Mouse (Mus musculus): ENCODE measurements at regions not wholly inside any gene's neighbourhood (a gene's known extent, or its start where the extent isn't known, plus 50 kb on each side); places are given as distances from the start of the nearest gene placed in this dataset.
"Not testable (repeated sequence)": the region's sequence is repeated elsewhere in the genome, so short reads cannot be mapped to it uniquely, and the experiment has no call there.

DNA sequence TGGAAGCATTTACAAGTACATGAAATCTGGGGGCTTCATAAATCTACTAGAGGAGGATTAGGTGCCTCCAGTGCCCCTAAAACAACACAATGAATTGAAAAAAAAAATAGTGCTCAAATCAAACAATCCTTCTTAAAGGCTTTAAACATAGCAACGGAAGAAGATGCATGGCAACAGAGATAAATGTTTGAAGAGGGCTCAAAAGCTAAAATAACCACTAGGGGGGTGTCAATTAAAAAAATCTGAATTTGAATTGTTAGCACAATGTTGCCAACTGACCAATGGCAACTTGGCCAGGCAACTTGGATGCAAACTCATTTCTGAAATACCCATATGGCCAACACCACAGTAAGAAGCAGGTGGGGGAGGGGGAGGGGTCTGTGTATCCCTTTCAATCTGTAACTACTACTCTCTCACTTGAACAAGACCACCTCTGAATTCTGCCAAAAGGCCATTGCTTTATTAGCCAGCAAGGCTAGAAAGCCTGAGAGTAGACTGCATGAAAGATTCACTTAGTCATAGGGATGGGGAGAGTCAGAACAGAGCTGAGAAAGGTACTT lies 312.6 kb downstream of the Samd5 start:
- Histone ChIP-seq H3K9ac (ENCODE audit: low read length) (no peak overlapping the region), H3K36me3 (ENCODE audit: control insufficient read depth, insufficient read depth, low read length) (no peaks in the 10 kb centered on the region), H3K27me3 (replicated peaks; ENCODE audit: control insufficient read depth, insufficient read depth, low read length) (no peaks in the 10 kb centered on the region), H3K9me3 (replicated peaks; ENCODE audit: control insufficient read depth, low read length) (no peaks in the 10 kb centered on the region), H3K4me1 (ENCODE audit: control insufficient read depth, insufficient read depth, low read length) (no peaks in the 10 kb centered on the region), H3K27ac (ENCODE audit: low read depth, low read length) (no peak overlapping the region), H3K4me2 (ENCODE audit: low read length) (no peak overlapping the region), H3K4me3 (ENCODE audit: low read depth, low read length) (no peak overlapping the region)
- no peak for DNase-seq (ENCODE audit: low spot score)
- ATAC-seq = no peak
- 72% methylated on average over 1 of the region's 1 CpGs for WGBS

GRCm38 (mm10) chr10:9338207-9338801 lies 336.7 kb downstream of the Samd5 start:
- Histone ChIP-seq H3K27me3 (replicated peaks; ENCODE audit: control insufficient read depth, insufficient read depth, low read length) (no peaks in the 10 kb centered on the region), H3K27ac (ENCODE audit: low read depth, low read length) (no peak overlapping the region), H3K4me2 (ENCODE audit: low read length) (no peak overlapping the region), H3K4me3 (ENCODE audit: low read depth, low read length) (no peak overlapping the region), H3K9ac (ENCODE audit: low read length) (no peak overlapping the region), H3K4me1 (ENCODE audit: control insufficient read depth, insufficient read depth, low read length) (peaks cover 12% of the 10 kb centered on the region), H3K36me3 (ENCODE audit: control insufficient read depth, insufficient read depth, low read length) (no peaks in the 10 kb centered on the region), H3K9me3 (replicated peaks; ENCODE audit: control insufficient read depth, low read length) (no peaks in the 10 kb centered on the region)
- DNase-seq (ENCODE audit: low spot score) (peak; percentile 17), ATAC-seq (no peak)
- WGBS = 11% methylated on average over 8 of the region's 8 CpGs

GRCm38 (mm10) chr10:9334245-9334845 lies 340.7 kb downstream of the Samd5 start:
- peak; percentile 50 for DNase-seq (ENCODE audit: low spot score)
- no peak overlapping the region for H3K27ac ChIP-seq (ENCODE audit: low read depth, low read length)
- no peak overlapping the region for H3K4me2 ChIP-seq (ENCODE audit: low read length)
- no peaks in the 10 kb centered on the region for H3K36me3 ChIP-seq (ENCODE audit: control insufficient read depth, insufficient read depth, low read length)
- 49% methylated on average over 10 of the region's 10 CpGs for WGBS
- no peaks in the 10 kb centered on the region for H3K9me3 ChIP-seq (replicated peaks; ENCODE audit: control insufficient read depth, low read length)
- no peaks in the 10 kb centered on the region for H3K27me3 ChIP-seq (replicated peaks; ENCODE audit: control insufficient read depth, insufficient read depth, low read length)
- peaks cover 19% of the 10 kb centered on the region for H3K4me1 ChIP-seq (ENCODE audit: control insufficient read depth, insufficient read depth, low read length)
- ATAC-seq = 0 out of 2 replicates have a peak, but pooled peaks have one; percentile 34
- no peak overlapping the region for H3K4me3 ChIP-seq (ENCODE audit: low read depth, low read length)
- H3K9ac ChIP-seq (ENCODE audit: low read length) = no peak overlapping the region

GRCm38 (mm10) chr10:9331694-9332093 lies 343.3 kb downstream of the Samd5 start:
- peak overlapping the region; percentile 27; the same call in 1 of the 2 replicates for H3K27ac ChIP-seq (ENCODE audit: low read depth, low read length)
- no peak for DNase-seq (ENCODE audit: low spot score)

GRCm38 (mm10) chr10:9328324-9328723 lies 346.7 kb downstream of the Samd5 start:
- Histone ChIP-seq H3K27ac (ENCODE audit: low read depth, low read length) (no peak overlapping the region), H3K9me3 (replicated peaks; ENCODE audit: control insufficient read depth, low read length) (no peaks in the 10 kb centered on the region), H3K4me2 (ENCODE audit: low read length) (no peak overlapping the region), H3K36me3 (ENCODE audit: control insufficient read depth, insufficient read depth, low read length) (no peaks in the 10 kb centered on the region), H3K27me3 (replicated peaks; ENCODE audit: control insufficient read depth, insufficient read depth, low read length) (no peaks in the 10 kb centered on the region), H3K4me1 (ENCODE audit: control insufficient read depth, insufficient read depth, low read length) (peaks cover 7% of the 10 kb centered on the region), H3K4me3 (ENCODE audit: low read depth, low read length) (no peak overlapping the region), H3K9ac (ENCODE audit: low read length) (no peak overlapping the region)
- no peak for DNase-seq (ENCODE audit: low spot score)
- WGBS = 89% methylated on average over 4 of the region's 4 CpGs
- ATAC-seq = no peak

More at GRCm38 (mm10) chr10:9331694-9332093, 343.3 kb downstream of the Samd5 start:
- Histone ChIP-seq H3K9ac (ENCODE audit: low read length) (no peak overlapping the region), H3K4me1 (ENCODE audit: control insufficient read depth, insufficient read depth, low read length) (peaks cover 12% of the 10 kb centered on the region), H3K27me3 (replicated peaks; ENCODE audit: control insufficient read depth, insufficient read depth, low read length) (no peaks in the 10 kb centered on the region), H3K36me3 (ENCODE audit: control insufficient read depth, insufficient read depth, low read length) (no peaks in the 10 kb centered on the region), H3K9me3 (replicated peaks; ENCODE audit: control insufficient read depth, low read length) (no peaks in the 10 kb centered on the region), H3K4me2 (ENCODE audit: low read length) (no peak overlapping the region), H3K4me3 (ENCODE audit: low read depth, low read length) (no peak overlapping the region)
- 0 out of 2 replicates have a peak, but pooled peaks have one; percentile 23 for ATAC-seq
- WGBS = 14% methylated on average over 3 of the region's 3 CpGs

- not testable (repeated sequence) for H3K36me3 ChIP-seq (ENCODE audit: control insufficient read depth, insufficient read depth, low read length); DNase-seq (ENCODE audit: low spot score); H3K4me3 ChIP-seq (ENCODE audit: low read depth, low read length); H3K27ac ChIP-seq (ENCODE audit: low read depth, low read length); ATAC-seq; H3K4me1 ChIP-seq (ENCODE audit: control insufficient read depth, insufficient read depth, low read length); H3K9me3 ChIP-seq (replicated peaks; ENCODE audit: control insufficient read depth, low read length); H3K4me2 ChIP-seq (ENCODE audit: low read length); H3K27me3 ChIP-seq (replicated peaks; ENCODE audit: control insufficient read depth, insufficient read depth, low read length); H3K9ac ChIP-seq (ENCODE audit: low read length)
- 92% methylated on average over 4 of the region's 4 CpGs for WGBS
These were observed 347.1 kb downstream of the Samd5 start for GRCm38 (mm10) chr10:9327881-9328280.

- H3K9ac ChIP-seq (ENCODE audit: low read length) = no peak overlapping the region
- H3K4me2 ChIP-seq (ENCODE audit: low read length) = no peak overlapping the region
- no peak overlapping the region for H3K27ac ChIP-seq (ENCODE audit: low read depth, low read length)
- H3K27me3 ChIP-seq (replicated peaks; ENCODE audit: control insufficient read depth, insufficient read depth, low read length) = no peaks in the 10 kb centered on the region
- DNase-seq (ENCODE audit: low spot score) = no peak
- H3K9me3 ChIP-seq (replicated peaks; ENCODE audit: control insufficient read depth, low read length) = no peaks in the 10 kb centered on the region
- H3K36me3 ChIP-seq (ENCODE audit: control insufficient read depth, insufficient read depth, low read length) = no peaks in the 10 kb centered on the region
- ATAC-seq = no peak
- WGBS = 94% methylated on average over 6 of the region's 6 CpGs
- no peak overlapping the region for H3K4me3 ChIP-seq (ENCODE audit: low read depth, low read length)
- peaks cover 7% of the 10 kb centered on the region; the same call in 1 of the 2 replicates for H3K4me1 ChIP-seq (ENCODE audit: control insufficient read depth, insufficient read depth, low read length)
These were observed 362.7 kb downstream of the Samd5 start for GRCm38 (mm10) chr10:9312326-9312725.

GRCm38 (mm10) chr10:9310346-9310745 lies 364.7 kb downstream of the Samd5 start:
- Histone ChIP-seq H3K36me3 (ENCODE audit: control insufficient read depth, insufficient read depth, low read length) (no peaks in the 10 kb centered on the region), H3K9ac (ENCODE audit: low read length) (no peak overlapping the region), H3K27me3 (replicated peaks; ENCODE audit: control insufficient read depth, insufficient read depth, low read length) (no peaks in the 10 kb centered on the region), H3K9me3 (replicated peaks; ENCODE audit: control insufficient read depth, low read length) (no peaks in the 10 kb centered on the region), H3K27ac (ENCODE audit: low read depth, low read length) (no peak overlapping the region), H3K4me2 (ENCODE audit: low read length) (no peak overlapping the region), H3K4me1 (ENCODE audit: control insufficient read depth, insufficient read depth, low read length) (peaks cover 7% of the 10 kb centered on the region; the same call in 1 of the 2 replicates), H3K4me3 (ENCODE audit: low read depth, low read length) (no peak overlapping the region)
- WGBS = 36% methylated on average over 5 of the region's 5 CpGs
- DNase-seq (ENCODE audit: low spot score) (peak; percentile 72), ATAC-seq (peak; percentile 29; the same call in 1 of the 2 replicates)

DNA sequence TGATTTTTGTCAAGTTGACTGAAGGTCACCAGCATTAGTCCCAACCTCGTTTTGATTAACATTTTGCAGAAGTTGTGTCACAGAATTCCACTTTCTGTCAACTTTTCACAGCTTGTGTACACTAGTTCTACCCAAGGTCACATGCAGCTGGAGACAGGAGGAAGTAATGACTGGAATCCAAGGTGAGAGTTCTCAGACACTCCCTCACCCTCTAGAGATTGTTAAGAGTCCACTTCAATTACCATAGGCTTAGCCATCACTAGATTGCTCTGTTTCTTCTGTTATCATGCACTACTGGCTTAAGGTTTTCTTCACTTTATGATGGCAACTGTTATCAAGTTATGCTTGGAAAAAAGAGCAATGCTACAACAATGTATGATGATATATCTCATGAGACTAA lies 379.0 kb downstream of the Samd5 start:
- 78% methylated on average over 1 of the region's 1 CpGs for WGBS
- H3K9ac ChIP-seq (ENCODE audit: low read length) = no peak overlapping the region
- no peaks in the 10 kb centered on the region for H3K27me3 ChIP-seq (replicated peaks; ENCODE audit: control insufficient read depth, insufficient read depth, low read length)
- H3K4me2 ChIP-seq (ENCODE audit: low read length) = no peak overlapping the region
- H3K4me3 ChIP-seq (ENCODE audit: low read depth, low read length) = no peak overlapping the region
- peaks cover 9% of the 10 kb centered on the region; the same call in 1 of the 2 replicates for H3K4me1 ChIP-seq (ENCODE audit: control insufficient read depth, insufficient read depth, low read length)
- DNase-seq (ENCODE audit: low spot score) (no peak), ATAC-seq (no peak)
- H3K27ac ChIP-seq (ENCODE audit: low read depth, low read length) = no peak overlapping the region
- H3K36me3 ChIP-seq (ENCODE audit: control insufficient read depth, insufficient read depth, low read length) = no peaks in the 10 kb centered on the region
- no peaks in the 10 kb centered on the region for H3K9me3 ChIP-seq (replicated peaks; ENCODE audit: control insufficient read depth, low read length)
